Mouse (Mus musculus): ENCODE measurements around the gene Aqp6. TPM values are rescaled to one million over a fixed set of nuclear protein-coding genes. Genes with fewer than 3 reads are reported as not detected.

Gene Aqp6
- polyA plus RNA-seq, 1 experiment from 2014 or later: 0.10 TPM

- Histone ChIP-seq H3K4me1 (ENCODE audit: control insufficient read depth, insufficient read depth, low read length) (peaks cover 20% of the 10 kb centered on the region), H3K9me3 (replicated peaks; ENCODE audit: control insufficient read depth, low read length) (no peaks in the 10 kb centered on the region), H3K27me3 (replicated peaks; ENCODE audit: control insufficient read depth, insufficient read depth, low read length) (no peaks in the 10 kb centered on the region), H3K4me3 (ENCODE audit: low read depth, low read length) (no peak overlapping the region), H3K4me2 (ENCODE audit: low read length) (no peak overlapping the region), H3K27ac (ENCODE audit: low read depth, low read length) (no peak overlapping the region), H3K36me3 (ENCODE audit: control insufficient read depth, insufficient read depth, low read length) (no peaks in the 10 kb centered on the region), H3K9ac (ENCODE audit: low read length) (no peak overlapping the region)
- 68% methylated on average over 3 of the region's 3 CpGs for WGBS
- no peak for ATAC-seq
- no peak for DNase-seq (ENCODE audit: low spot score)
Observed at GRCm38 (mm10) chr15:99605595-99605994, 4.4 kb downstream of the Aqp6 start.

- 37% methylated on average over 5 of the region's 5 CpGs for WGBS
- Histone ChIP-seq H3K4me1 (ENCODE audit: control insufficient read depth, insufficient read depth, low read length) (peaks cover 19% of the 10 kb centered on the region), H3K4me2 (ENCODE audit: low read length) (no peak overlapping the region), H3K36me3 (ENCODE audit: control insufficient read depth, insufficient read depth, low read length) (no peaks in the 10 kb centered on the region), H3K27me3 (replicated peaks; ENCODE audit: control insufficient read depth, insufficient read depth, low read length) (no peaks in the 10 kb centered on the region), H3K9ac (ENCODE audit: low read length) (no peak overlapping the region), H3K9me3 (replicated peaks; ENCODE audit: control insufficient read depth, low read length) (no peaks in the 10 kb centered on the region), H3K27ac (ENCODE audit: low read depth, low read length) (no peak overlapping the region), H3K4me3 (ENCODE audit: low read depth, low read length) (no peak overlapping the region)
- ATAC-seq: no peak
- no peak for DNase-seq (ENCODE audit: low spot score)
Observed at GRCm38 (mm10) chr15:99606515-99606914, 5.3 kb downstream of the Aqp6 start.

- H3K9ac ChIP-seq (ENCODE audit: low read length): no peak overlapping the region
- peak; percentile 74 for DNase-seq (ENCODE audit: low spot score)
- WGBS: 11% methylated on average over 10 of the region's 10 CpGs
- no peaks in the 10 kb centered on the region for H3K36me3 ChIP-seq (ENCODE audit: control insufficient read depth, insufficient read depth, low read length)
- peak; percentile 69 for ATAC-seq
- no peak overlapping the region; the same call in 1 of the 2 replicates for H3K27ac ChIP-seq (ENCODE audit: low read depth, low read length)
- no peaks in the 10 kb centered on the region; the same call in 1 of the 2 replicates for H3K9me3 ChIP-seq (replicated peaks; ENCODE audit: control insufficient read depth, low read length)
- peaks cover 19% of the 10 kb centered on the region for H3K4me1 ChIP-seq (ENCODE audit: control insufficient read depth, insufficient read depth, low read length)
- no peak overlapping the region for H3K4me2 ChIP-seq (ENCODE audit: low read length)
- no peak overlapping the region for H3K4me3 ChIP-seq (ENCODE audit: low read depth, low read length)
- H3K27me3 ChIP-seq (replicated peaks; ENCODE audit: control insufficient read depth, insufficient read depth, low read length): no peaks in the 10 kb centered on the region
Observed at GRCm38 (mm10) chr15:99607388-99608113, 6.4 kb downstream of the Aqp6 start.

- Histone ChIP-seq H3K4me1 (ENCODE audit: control insufficient read depth, insufficient read depth, low read length) (peaks cover 19% of the 10 kb centered on the region), H3K9ac (ENCODE audit: low read length) (no peak overlapping the region), H3K9me3 (replicated peaks; ENCODE audit: control insufficient read depth, low read length) (no peaks in the 10 kb centered on the region; the same call in 1 of the 2 replicates), H3K36me3 (ENCODE audit: control insufficient read depth, insufficient read depth, low read length) (no peaks in the 10 kb centered on the region), H3K27me3 (replicated peaks; ENCODE audit: control insufficient read depth, insufficient read depth, low read length) (0 out of 2 replicates have a peak, but pooled peaks cover under 1% of the 10 kb centered on the region), H3K4me2 (ENCODE audit: low read length) (no peak overlapping the region), H3K27ac (ENCODE audit: low read depth, low read length) (no peak overlapping the region), H3K4me3 (ENCODE audit: low read depth, low read length) (no peak overlapping the region)
- WGBS: 81% methylated on average over 13 of the region's 13 CpGs
- ATAC-seq (no peak), DNase-seq (ENCODE audit: low spot score) (no peak)
Observed at GRCm38 (mm10) chr15:99608382-99609125, 7.4 kb downstream of the Aqp6 start.

- no peaks in the 10 kb centered on the region; the same call in 1 of the 2 replicates for H3K9me3 ChIP-seq (replicated peaks; ENCODE audit: control insufficient read depth, low read length)
- H3K4me1 ChIP-seq (ENCODE audit: control insufficient read depth, insufficient read depth, low read length): peaks cover 25% of the 10 kb centered on the region
- no peak overlapping the region for H3K4me2 ChIP-seq (ENCODE audit: low read length)
- no peak overlapping the region for H3K9ac ChIP-seq (ENCODE audit: low read length)
- no peak overlapping the region; the same call in 1 of the 2 replicates for H3K27ac ChIP-seq (ENCODE audit: low read depth, low read length)
- DNase-seq (ENCODE audit: low spot score): no peak
- no peak for ATAC-seq
- H3K27me3 ChIP-seq (replicated peaks; ENCODE audit: control insufficient read depth, insufficient read depth, low read length): 0 out of 2 replicates have a peak, but pooled peaks cover 6% of the 10 kb centered on the region
- H3K36me3 ChIP-seq (ENCODE audit: control insufficient read depth, insufficient read depth, low read length): no peaks in the 10 kb centered on the region
- 71% methylated on average over 7 of the region's 7 CpGs for WGBS
- no peak overlapping the region for H3K4me3 ChIP-seq (ENCODE audit: low read depth, low read length)
Observed at GRCm38 (mm10) chr15:99611563-99611962, 10.4 kb downstream of the Aqp6 start.

- H3K27ac ChIP-seq (ENCODE audit: low read depth, low read length): no peak overlapping the region
- H3K9me3 ChIP-seq (replicated peaks; ENCODE audit: control insufficient read depth, low read length): no peaks in the 10 kb centered on the region; the same call in 1 of the 2 replicates
- H3K36me3 ChIP-seq (ENCODE audit: control insufficient read depth, insufficient read depth, low read length): 0 out of 2 replicates have a peak, but pooled peaks cover 3% of the 10 kb centered on the region
- DNase-seq (ENCODE audit: low spot score) (no peak), ATAC-seq (no peak)
- H3K4me3 ChIP-seq (ENCODE audit: low read depth, low read length): no peak overlapping the region
- H3K27me3 ChIP-seq (replicated peaks; ENCODE audit: control insufficient read depth, insufficient read depth, low read length): 0 out of 2 replicates have a peak, but pooled peaks cover 6% of the 10 kb centered on the region
- no peak overlapping the region for H3K9ac ChIP-seq (ENCODE audit: low read length)
- peaks cover 13% of the 10 kb centered on the region for H3K4me1 ChIP-seq (ENCODE audit: control insufficient read depth, insufficient read depth, low read length)
- WGBS: 69% methylated on average over 13 of the region's 13 CpGs
- H3K4me2 ChIP-seq (ENCODE audit: low read length): no peak overlapping the region
Observed at GRCm38 (mm10) chr15:99614273-99614672, 13.1 kb downstream of the Aqp6 start.

GRCm38 (mm10) chr15:99614753-99615152, 13.6 kb downstream of the Aqp6 start:
- H3K9ac ChIP-seq (ENCODE audit: low read length): no peak overlapping the region
- H3K27me3 ChIP-seq (replicated peaks; ENCODE audit: control insufficient read depth, insufficient read depth, low read length): 0 out of 2 replicates have a peak, but pooled peaks cover 6% of the 10 kb centered on the region
- H3K36me3 ChIP-seq (ENCODE audit: control insufficient read depth, insufficient read depth, low read length): 0 out of 2 replicates have a peak, but pooled peaks cover 3% of the 10 kb centered on the region
- no peak overlapping the region for H3K4me3 ChIP-seq (ENCODE audit: low read depth, low read length)
- WGBS: 2% methylated on average over 12 of the region's 12 CpGs
- H3K27ac ChIP-seq (ENCODE audit: low read depth, low read length): no peak overlapping the region
- H3K4me1 ChIP-seq (ENCODE audit: control insufficient read depth, insufficient read depth, low read length): peaks cover 13% of the 10 kb centered on the region
- H3K9me3 ChIP-seq (replicated peaks; ENCODE audit: control insufficient read depth, low read length): no peaks in the 10 kb centered on the region; the same call in 1 of the 2 replicates
- H3K4me2 ChIP-seq (ENCODE audit: low read length): no peak overlapping the region
- DNase-seq (ENCODE audit: low spot score) (peak; percentile 54), ATAC-seq (no peak)

- Histone ChIP-seq H3K4me2 (ENCODE audit: low read length) (no peak overlapping the region), H3K36me3 (ENCODE audit: control insufficient read depth, insufficient read depth, low read length) (peaks cover 4% of the 10 kb centered on the region; the same call in 1 of the 2 replicates), H3K27me3 (replicated peaks; ENCODE audit: control insufficient read depth, insufficient read depth, low read length) (0 out of 2 replicates have a peak, but pooled peaks cover 6% of the 10 kb centered on the region), H3K9me3 (replicated peaks; ENCODE audit: control insufficient read depth, low read length) (no peaks in the 10 kb centered on the region; the same call in 1 of the 2 replicates), H3K4me3 (ENCODE audit: low read depth, low read length) (no peak overlapping the region), H3K27ac (ENCODE audit: low read depth, low read length) (no peak overlapping the region), H3K4me1 (ENCODE audit: control insufficient read depth, insufficient read depth, low read length) (peaks cover 13% of the 10 kb centered on the region), H3K9ac (ENCODE audit: low read length) (no peak overlapping the region)
- ATAC-seq (no peak), DNase-seq (ENCODE audit: low spot score) (peak; percentile 34)
- 38% methylated on average over 9 of the region's 9 CpGs for WGBS
Observed at GRCm38 (mm10) chr15:99615246-99615645, 14.0 kb downstream of the Aqp6 start.
